Mouse (Mus musculus) urinary bladder, postnatal 36 days (tissue): Measurements from ENCODE around the gene Rnf144b.

Experiments used
- DNase-seq, 2 experiments: peaks; one replicate each; pipeline ENCODE4 v3.0.0; 2022; ENCODE audit warnings: low spot score in 2 of 2, mixed read lengths in 1 of 2

The Rnf144b gene

DNA sequence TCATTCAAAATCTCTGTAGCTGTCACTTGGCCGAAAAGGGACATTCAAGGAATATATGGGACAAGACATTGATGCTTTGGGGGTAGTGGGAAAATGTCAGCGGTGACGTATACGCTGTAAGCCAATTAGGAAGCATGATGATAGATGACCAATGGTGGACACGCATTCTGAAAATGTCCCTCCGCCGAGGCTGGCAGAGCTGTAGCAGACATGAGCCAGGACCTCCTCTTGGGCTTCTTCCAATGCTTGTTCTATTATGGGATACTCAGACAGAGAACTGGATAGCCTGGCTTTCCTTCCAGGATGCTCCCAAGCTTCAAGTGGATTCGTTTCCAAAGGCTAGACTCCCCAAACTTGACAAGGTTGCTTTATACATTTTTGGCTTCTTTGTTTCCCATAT lies 141.9 kb downstream of the Rnf144b start:
- no peak for DNase-seq

GRCm38 (mm10) chr13:47266411-47266810 lies 144.0 kb downstream of the Rnf144b start:
- DNase-seq, result no peak

DNA sequence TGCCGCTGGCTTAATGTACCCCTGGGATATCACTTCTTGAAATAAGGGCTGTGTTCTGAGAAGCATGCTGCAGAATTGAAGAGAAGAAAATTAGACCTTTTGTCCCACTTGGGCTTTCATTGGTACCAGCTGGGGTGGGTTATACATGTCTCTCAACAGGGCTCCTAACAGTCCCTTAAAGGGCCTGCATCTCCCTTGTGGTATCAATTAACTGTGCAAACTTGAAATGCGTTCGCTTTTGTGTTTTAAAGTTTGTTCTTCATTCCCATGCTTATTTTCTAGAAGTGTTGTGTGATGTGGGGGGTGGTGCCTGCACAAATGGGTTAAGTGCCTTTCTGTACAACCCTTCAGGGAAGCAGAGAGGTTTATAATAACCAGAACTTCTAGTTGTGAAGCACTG lies 145.8 kb downstream of the Rnf144b start:
- DNase-seq, result no peak

DNA sequence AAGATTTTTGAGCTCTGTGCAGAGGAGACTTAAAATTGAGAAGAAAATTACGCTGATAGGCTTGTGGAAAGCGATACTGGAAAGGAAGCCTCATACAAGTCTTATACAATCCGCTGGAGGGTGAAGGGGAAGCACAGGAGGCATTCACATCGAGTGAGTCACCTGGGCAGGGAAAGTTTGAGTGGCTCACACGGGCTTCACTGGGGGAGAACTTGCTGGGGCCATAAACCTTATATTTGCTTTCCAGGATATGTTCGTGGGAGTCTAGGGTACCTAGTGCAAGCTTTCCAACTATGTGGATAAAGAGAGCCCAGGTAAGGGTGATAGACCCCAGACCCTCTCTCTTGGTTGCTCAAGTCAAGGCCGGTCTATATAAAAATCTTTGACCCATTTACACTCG lies 150.5 kb downstream of the Rnf144b start:
- DNase-seq, result peak in 1 of 2 experiments; percentile 33

GRCm38 (mm10) chr13:47273487-47273886 lies 151.0 kb downstream of the Rnf144b start:
- DNase-seq, result no peak

- no peak for DNase-seq
These were observed 151.7 kb downstream of the Rnf144b start for GRCm38 (mm10) chr13:47274139-47274538.

- DNase-seq, result no peak
These were observed 154.8 kb downstream of the Rnf144b start for GRCm38 (mm10) chr13:47277000-47277823.

DNA sequence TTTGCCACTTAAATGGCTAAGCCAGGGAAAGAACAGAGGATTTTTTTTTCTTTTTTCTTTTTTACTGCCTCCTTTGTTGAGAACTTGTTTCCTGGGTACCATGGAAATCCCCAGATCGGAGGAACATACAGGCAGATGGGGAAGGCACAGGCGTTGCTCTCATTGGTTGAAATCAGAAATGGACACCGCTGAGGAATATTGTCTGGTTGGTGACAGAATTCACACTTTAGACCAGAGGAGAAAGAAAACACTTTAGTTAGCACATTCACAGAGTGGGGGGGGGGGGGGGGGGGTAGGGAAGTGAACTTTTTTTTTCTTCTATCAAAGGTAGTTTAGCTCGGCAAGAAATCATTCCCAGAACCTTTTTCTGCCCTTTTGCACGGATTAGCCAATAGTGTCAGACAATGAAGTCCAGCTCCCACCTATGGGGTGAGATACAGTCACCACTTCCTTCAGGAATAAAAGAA lies 155.4 kb downstream of the Rnf144b start:
- DNase-seq, result no peak

- no peak for DNase-seq
These were observed 159.8 kb downstream of the Rnf144b start for GRCm38 (mm10) chr13:47282221-47282620.

GRCm38 (mm10) chr13:47288449-47288848 lies 166.0 kb downstream of the Rnf144b start:
- peak; percentile 65 to 69 for DNase-seq

GRCm38 (mm10) chr13:47296465-47296864 lies 174.0 kb downstream of the Rnf144b start:
- no peak for DNase-seq
